Mouse (Mus musculus) frontal cortex, adult (tissue): ENCODE results near the gene Cabin1.

Experiments used
- ATAC-seq: cut with Nextera tagmentation; 2 replicates; pipeline ENCODE4 v1.9.2; 2017; ENCODE audit warnings: mild to moderate bottlenecking, moderate library complexity, mixed read lengths; ENCODE audit not compliant: low TSS enrichment

The Cabin1 gene

GRCm38 (mm10) chr10:75667115-75667910, 96.8 kb downstream of the Cabin1 start:
- ATAC-seq: peak; percentile 56

- peak; percentile 36 for ATAC-seq
Observed at GRCm38 (mm10) chr10:75666451-75667030, 97.6 kb downstream of the Cabin1 start.

GRCm38 (mm10) chr10:75664673-75665270, 99.4 kb downstream of the Cabin1 start:
- no peak for ATAC-seq

- ATAC-seq: no peak
Observed at GRCm38 (mm10) chr10:75662575-75662974, 101.6 kb downstream of the Cabin1 start.

- no peak for ATAC-seq
Observed at GRCm38 (mm10) chr10:75661876-75662275, 102.3 kb downstream of the Cabin1 start.

- no peak for ATAC-seq
Observed at GRCm38 (mm10) chr10:75661381-75661780, 102.8 kb downstream of the Cabin1 start.

GRCm38 (mm10) chr10:75657772-75658171, 106.4 kb downstream of the Cabin1 start:
- ATAC-seq: no peak

- no peak for ATAC-seq
Observed at GRCm38 (mm10) chr10:75657165-75657564, 107.0 kb downstream of the Cabin1 start.

- no peak for ATAC-seq
Observed at GRCm38 (mm10) chr10:75654053-75654452, 110.1 kb downstream of the Cabin1 start.

GRCm38 (mm10) chr10:75651381-75652068, 112.6 kb downstream of the Cabin1 start:
- no peak for ATAC-seq

- ATAC-seq: peak; percentile 28
Observed at GRCm38 (mm10) chr10:75650306-75650902, 113.7 kb downstream of the Cabin1 start.

- ATAC-seq: no peak
Observed at GRCm38 (mm10) chr10:75649406-75649995, 114.6 kb downstream of the Cabin1 start.

GRCm38 (mm10) chr10:75649001-75649400, 115.1 kb downstream of the Cabin1 start:
- no peak for ATAC-seq

GRCm38 (mm10) chr10:75648091-75648490, 116.0 kb downstream of the Cabin1 start:
- no peak for ATAC-seq

GRCm38 (mm10) chr10:75647362-75647761, 116.8 kb downstream of the Cabin1 start:
- ATAC-seq: peak; percentile 51

GRCm38 (mm10) chr10:75646406-75646805, 117.7 kb downstream of the Cabin1 start:
- ATAC-seq: no peak

GRCm38 (mm10) chr10:75645616-75646015, 118.5 kb downstream of the Cabin1 start:
- ATAC-seq: no peak

- ATAC-seq: peak; percentile 31
Observed at GRCm38 (mm10) chr10:75643741-75644343, 120.3 kb downstream of the Cabin1 start, which contains the start of gene Susd2. Susd2 (minus strand) TSS chr10:75644008.

- ATAC-seq: no peak
Observed at GRCm38 (mm10) chr10:75642891-75643290, 121.2 kb downstream of the Cabin1 start.

GRCm38 (mm10) chr10:75642436-75642835, 121.7 kb downstream of the Cabin1 start:
- no peak for ATAC-seq

- ATAC-seq: no peak
Observed at GRCm38 (mm10) chr10:75641721-75642222, 122.4 kb downstream of the Cabin1 start.
